Mouse (Mus musculus) liver, embryonic 12.5 days (tissue): ENCODE data around the gene Dip2c. TPM values are rescaled to one million over a fixed set of nuclear protein-coding genes. Genes with fewer than 3 reads are reported as not detected.

Experiments used
- ATAC-seq: fragments of 200-750 bp; cut with Nextera tagmentation; 2 replicates; pipeline ENCODE4 v1.8.0; 2017; ENCODE audit warnings: moderate number of reproducible peaks, mild to moderate bottlenecking, moderate library complexity
- H3K27ac ChIP-seq: fragments of 300-500 bp; sonication (generic); 2 replicates; pipeline ENCODE4 v1.5.1; 2016; ENCODE audit warnings: mild to moderate bottlenecking
- H3K27me3 ChIP-seq: fragments of 300-500 bp; sonication (generic); replicated peaks from 2 replicates; pipeline ENCODE4 v1.6.1; 2016; ENCODE audit warnings: mild to moderate bottlenecking, moderate library complexity
- H3K36me3 ChIP-seq: fragments of 300-500 bp; sonication (generic); 2 replicates; pipeline ENCODE4 v1.6.1; 2016; ENCODE audit warnings: mild to moderate bottlenecking, moderate library complexity
- H3K4me1 ChIP-seq: fragments of 300-500 bp; sonication (generic); 2 replicates; pipeline ENCODE4 v1.6.1; 2016
- H3K4me2 ChIP-seq: fragments of 300-500 bp; sonication (generic); 2 replicates; pipeline ENCODE4 v1.6.1; 2016; ENCODE audit warnings: mild to moderate bottlenecking, moderate library complexity
- H3K4me3 ChIP-seq: fragments of 300-500 bp; sonication (generic); 2 replicates; pipeline ENCODE4 v1.5.1; 2016; ENCODE audit warnings: mild to moderate bottlenecking, moderate library complexity
- H3K9ac ChIP-seq: fragments of 300-500 bp; sonication (generic); 2 replicates; pipeline ENCODE4 v1.6.1; 2016; ENCODE audit warnings: mild to moderate bottlenecking, moderate library complexity
- H3K9me3 ChIP-seq: fragments of 300-500 bp; sonication (generic); replicated peaks from 2 replicates; pipeline ENCODE4 v1.6.1; 2016; ENCODE audit warnings: mild to moderate bottlenecking, moderate library complexity
- WGBS: fragments of 180-500 bp; shearing (Covaris S2); methylation state at CpG from one replicate; pipeline ENCODE4 v1.1.7; 2016; ENCODE audit not compliant: insufficient replicate concordance; 5-methylcytosine and 5-hydroxymethylcytosine counted together
- polyA plus RNA-seq: library from polyadenylated mRNA; unstranded; fragments of >200 nt; fragmentation: Nextera tagmentation; extraction: Ambion mirVana; gene quantifications from 2 replicates; pipeline ENCODE4 v1.2.1, GENCODE M21; 2016

The Dip2c gene
- polyA plus RNA-seq, 1 experiment from 2014 or later = 1.2 TPM

DNA sequence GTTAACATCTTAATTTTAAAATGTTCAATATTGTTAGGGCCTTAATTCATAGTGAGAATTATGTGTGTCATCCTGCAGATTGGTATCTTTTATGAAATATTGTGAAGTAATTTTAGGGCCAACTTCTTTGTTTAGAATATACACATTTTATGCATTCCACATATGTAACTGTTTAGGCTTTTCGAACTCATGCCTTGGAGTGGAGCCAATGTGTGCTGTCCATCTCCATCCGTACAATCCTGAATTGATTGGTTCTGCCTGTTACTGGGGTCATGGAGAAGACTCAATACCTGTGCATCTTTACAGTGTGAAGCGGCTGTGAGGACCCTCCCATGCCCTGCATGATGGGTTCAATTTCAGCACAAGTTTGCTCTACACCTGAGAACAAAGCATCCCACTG is 416.5 kb downstream of the Dip2c start:
- Histone ChIP-seq H3K4me3 (no peak overlapping the region), H3K9me3 (no peaks in the 10 kb centered on the region), H3K9ac (no peak overlapping the region), H3K27me3 (no peaks in the 10 kb centered on the region), H3K4me1 (no peaks in the 10 kb centered on the region), H3K27ac (no peak overlapping the region), H3K36me3 (peaks cover 90% of the 10 kb centered on the region), H3K4me2 (no peak overlapping the region)
- 86% methylated on average over 3 of the region's 3 CpGs for WGBS
- no peak for ATAC-seq

DNA sequence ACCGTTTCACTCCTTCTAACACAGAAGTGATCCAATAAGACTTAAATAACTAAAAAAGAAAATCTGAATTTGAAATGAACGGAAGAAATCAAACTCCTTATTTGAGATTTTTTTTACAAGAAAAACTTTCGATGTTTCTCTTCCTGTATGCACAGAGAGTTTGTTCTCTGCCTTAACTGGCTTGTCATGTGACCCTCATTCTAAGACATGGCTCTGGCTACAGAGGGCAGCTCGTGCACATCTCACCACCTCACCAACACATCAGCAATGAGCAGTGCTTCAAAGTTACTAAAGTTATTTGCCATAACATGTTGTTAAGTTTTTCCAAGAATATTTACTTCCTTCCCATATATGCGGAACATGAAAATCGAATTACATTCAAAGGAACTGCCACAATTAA is 418.3 kb downstream of the Dip2c start:
- no peak for ATAC-seq
- H3K4me3 ChIP-seq = no peak overlapping the region
- H3K4me2 ChIP-seq = no peak overlapping the region
- WGBS = 83% methylated on average over 6 of the region's 6 CpGs
- no peak overlapping the region for H3K27ac ChIP-seq
- H3K9me3 ChIP-seq = no peaks in the 10 kb centered on the region
- H3K36me3 ChIP-seq = peaks cover 78% of the 10 kb centered on the region
- no peaks in the 10 kb centered on the region for H3K27me3 ChIP-seq
- H3K9ac ChIP-seq = no peak overlapping the region
- no peaks in the 10 kb centered on the region for H3K4me1 ChIP-seq

DNA sequence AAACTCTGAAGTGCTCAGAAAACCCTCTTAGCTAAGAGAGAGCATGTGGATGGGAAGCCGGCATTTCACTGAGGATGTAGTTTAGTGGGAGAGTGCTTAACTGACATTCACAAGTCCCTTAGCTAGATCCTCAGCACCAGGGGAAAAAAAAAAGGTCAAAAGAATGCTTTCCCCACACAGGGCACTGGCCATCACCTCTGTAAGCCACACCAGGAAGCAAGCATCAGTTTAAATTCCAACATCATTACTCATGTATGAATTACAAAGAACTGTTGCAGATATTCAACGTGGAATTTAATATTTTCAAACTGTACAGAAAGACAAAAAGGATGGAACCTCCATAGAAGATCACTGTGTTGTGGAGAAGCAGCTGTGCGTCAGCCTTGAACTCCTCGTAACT is 419.1 kb downstream of the Dip2c start:
- Histone ChIP-seq H3K9ac (no peak overlapping the region), H3K4me2 (no peak overlapping the region), H3K4me1 (no peaks in the 10 kb centered on the region), H3K4me3 (no peak overlapping the region), H3K27me3 (no peaks in the 10 kb centered on the region), H3K27ac (no peak overlapping the region), H3K9me3 (no peaks in the 10 kb centered on the region), H3K36me3 (peaks cover 71% of the 10 kb centered on the region)
- no peak for ATAC-seq
- WGBS = 86% methylated on average over 4 of the region's 4 CpGs

DNA sequence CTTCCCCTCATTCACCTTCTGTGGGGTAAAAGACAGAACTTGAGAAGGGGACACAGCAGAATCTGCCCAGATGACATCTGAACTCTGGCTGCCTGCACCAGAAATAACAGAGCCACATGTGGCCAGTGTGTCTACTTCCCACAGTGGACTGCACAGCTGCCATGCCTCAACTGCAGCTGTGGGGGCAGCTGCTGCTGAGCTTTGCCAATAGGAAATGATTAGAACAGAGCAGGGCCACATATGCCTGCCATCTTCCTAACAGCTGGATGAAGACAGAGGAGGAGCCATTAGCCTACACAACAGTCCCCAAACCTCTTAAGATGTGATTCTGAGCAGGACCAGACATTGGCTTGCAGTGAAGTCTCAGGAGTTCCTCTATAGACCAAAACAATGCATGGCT is 419.5 kb downstream of the Dip2c start:
- Histone ChIP-seq H3K4me1 (no peaks in the 10 kb centered on the region), H3K27me3 (no peaks in the 10 kb centered on the region), H3K9ac (no peak overlapping the region), H3K27ac (no peak overlapping the region), H3K4me3 (no peak overlapping the region), H3K9me3 (no peaks in the 10 kb centered on the region), H3K36me3 (peaks cover 67% of the 10 kb centered on the region), H3K4me2 (no peak overlapping the region)
- no peak for ATAC-seq

DNA sequence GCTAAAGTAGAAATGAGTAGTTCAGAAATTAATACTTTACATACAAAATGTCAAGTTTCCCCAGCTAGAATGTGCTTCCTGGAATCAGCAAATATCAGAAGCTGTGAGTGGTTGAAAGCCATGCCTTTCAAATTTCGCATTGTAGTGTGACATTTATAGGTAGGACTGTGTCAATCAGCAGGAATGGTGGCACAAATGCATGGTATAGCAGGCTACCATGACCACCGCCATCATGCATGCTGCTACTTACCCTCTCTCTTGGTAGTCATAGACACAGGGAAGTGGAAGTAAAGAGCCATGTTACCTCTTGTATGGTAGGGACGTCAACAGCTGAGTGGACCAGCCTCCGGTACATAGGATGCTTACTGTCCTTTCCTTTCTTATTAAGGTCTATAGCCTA is 421.0 kb downstream of the Dip2c start:
- 90% methylated on average over 4 of the region's 4 CpGs for WGBS
- H3K4me2 ChIP-seq = no peak overlapping the region
- no peaks in the 10 kb centered on the region for H3K27me3 ChIP-seq
- no peak overlapping the region for H3K27ac ChIP-seq
- peaks cover 53% of the 10 kb centered on the region for H3K36me3 ChIP-seq
- H3K4me1 ChIP-seq = 0 out of 2 replicates have a peak, but pooled peaks cover under 1% of the 10 kb centered on the region
- H3K9ac ChIP-seq = no peak overlapping the region
- ATAC-seq = no peak
- no peak overlapping the region for H3K4me3 ChIP-seq
- no peaks in the 10 kb centered on the region for H3K9me3 ChIP-seq

DNA sequence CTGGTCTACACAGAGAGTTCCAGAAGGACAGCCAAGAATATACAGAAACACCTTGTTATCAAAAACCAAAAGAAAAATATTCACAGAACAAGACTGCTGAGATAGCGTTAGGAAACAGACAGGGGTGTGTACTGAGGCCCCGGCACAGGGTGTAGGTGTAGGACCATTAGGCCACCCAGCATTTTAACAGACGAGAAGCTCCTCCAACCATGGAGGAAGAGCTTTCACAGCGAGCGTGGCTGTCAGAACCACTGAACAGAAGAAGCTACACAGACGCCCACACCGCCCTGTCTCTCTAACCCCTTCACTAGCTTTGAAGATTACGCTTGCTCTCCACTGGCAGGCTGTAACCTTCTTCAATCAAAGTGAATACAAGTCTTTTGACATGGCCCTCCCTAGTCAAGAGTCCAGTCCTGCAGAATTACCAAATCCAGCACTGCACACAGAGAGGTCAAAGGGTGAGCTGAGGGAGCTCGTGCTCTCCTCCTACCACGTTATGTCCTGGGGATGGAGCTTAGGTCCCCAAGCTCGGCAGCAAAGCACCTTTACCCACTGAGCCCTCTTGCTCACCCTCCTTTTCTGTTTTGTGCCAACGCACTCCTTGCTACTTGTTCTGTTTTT is 426.4 kb downstream of the Dip2c start:
- 71% methylated on average over 12 of the region's 12 CpGs for WGBS

DNA sequence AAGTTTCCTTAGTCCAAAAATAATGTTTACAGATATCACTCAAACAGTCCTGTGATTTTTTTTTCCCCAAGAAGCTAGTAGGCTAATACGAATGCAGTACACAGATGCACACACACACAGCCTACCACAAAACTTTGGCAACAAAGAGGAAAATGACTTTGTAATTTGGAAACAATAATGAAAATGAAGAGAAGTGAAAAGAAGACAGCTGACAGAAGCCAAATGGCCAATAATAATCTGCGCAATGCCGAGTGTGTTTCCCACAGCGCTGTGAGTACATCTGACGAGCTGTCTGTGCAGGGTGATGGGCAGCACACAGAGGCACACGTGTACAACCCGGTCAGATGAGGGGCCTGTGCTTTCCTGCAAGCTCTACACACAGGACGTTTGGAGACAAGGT is 430.4 kb downstream of the Dip2c start:
- no peaks in the 10 kb centered on the region for H3K27me3 ChIP-seq
- no peak for ATAC-seq
- 85% methylated on average over 8 of the region's 8 CpGs for WGBS
- no peak overlapping the region for H3K9ac ChIP-seq
- no peak overlapping the region for H3K27ac ChIP-seq
- peaks cover 24% of the 10 kb centered on the region for H3K36me3 ChIP-seq
- no peak overlapping the region for H3K4me2 ChIP-seq
- H3K9me3 ChIP-seq = no peaks in the 10 kb centered on the region
- H3K4me1 ChIP-seq = 0 out of 2 replicates have a peak, but pooled peaks cover 4% of the 10 kb centered on the region
- no peak overlapping the region for H3K4me3 ChIP-seq

More for the DNA sequence above, 426.4 kb downstream of the Dip2c start:
- H3K27ac ChIP-seq = no peak overlapping the region
- H3K4me1 ChIP-seq = 0 out of 2 replicates have a peak, but pooled peaks cover 4% of the 10 kb centered on the region
- H3K36me3 ChIP-seq = peaks cover 22% of the 10 kb centered on the region
- H3K9me3 ChIP-seq = no peaks in the 10 kb centered on the region
- no peak overlapping the region for H3K4me3 ChIP-seq
- no peak overlapping the region for H3K4me2 ChIP-seq
- H3K27me3 ChIP-seq = no peaks in the 10 kb centered on the region
- H3K9ac ChIP-seq = no peak overlapping the region
- ATAC-seq = peak; percentile 81

DNA sequence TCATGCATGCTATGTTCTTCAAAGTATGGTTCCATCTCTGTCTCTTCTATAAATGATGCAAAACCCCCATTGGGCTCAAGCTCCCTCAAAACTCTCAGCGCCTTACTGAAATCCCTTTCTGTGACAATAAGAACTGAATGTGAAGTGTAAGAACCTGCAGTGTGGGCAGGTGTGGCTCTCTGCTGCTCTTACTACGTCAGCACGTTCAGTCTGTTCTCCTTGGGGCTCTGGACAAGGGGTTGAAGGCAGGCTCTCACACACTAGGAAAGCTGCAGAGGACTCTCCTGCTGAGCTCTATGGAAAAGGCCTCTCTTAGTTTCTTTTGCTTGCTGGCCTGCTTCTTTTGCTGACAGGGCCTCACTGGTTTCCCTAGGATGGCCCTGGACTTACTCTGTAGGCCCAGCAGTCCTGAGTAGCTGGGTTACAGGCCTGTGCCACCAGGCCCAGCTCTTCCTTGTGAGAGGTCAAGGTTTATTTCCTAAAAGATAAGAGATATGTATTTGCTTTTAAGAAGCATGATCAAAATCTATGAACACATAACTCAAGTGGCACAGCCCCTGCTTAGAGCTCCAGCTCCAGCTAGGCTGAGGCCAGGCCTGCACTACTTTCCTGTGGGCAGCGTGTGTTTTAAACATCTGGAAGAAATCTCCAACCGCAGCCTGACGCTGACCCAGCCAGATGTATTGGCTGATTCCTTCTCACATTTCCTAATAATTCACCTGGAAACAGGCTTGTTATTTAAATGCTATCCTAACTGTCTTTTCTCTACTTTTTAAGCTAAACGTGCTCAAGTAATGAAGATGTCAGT is 432.3 kb downstream of the Dip2c start:
- Histone ChIP-seq H3K9me3 (no peaks in the 10 kb centered on the region), H3K36me3 (peaks cover 26% of the 10 kb centered on the region), H3K4me3 (no peak overlapping the region), H3K27ac (no peak overlapping the region), H3K9ac (no peak overlapping the region), H3K4me2 (no peak overlapping the region), H3K27me3 (no peaks in the 10 kb centered on the region), H3K4me1 (peaks cover 12% of the 10 kb centered on the region)
- no peak for ATAC-seq
- 82% methylated on average over 7 of the region's 7 CpGs for WGBS

DNA sequence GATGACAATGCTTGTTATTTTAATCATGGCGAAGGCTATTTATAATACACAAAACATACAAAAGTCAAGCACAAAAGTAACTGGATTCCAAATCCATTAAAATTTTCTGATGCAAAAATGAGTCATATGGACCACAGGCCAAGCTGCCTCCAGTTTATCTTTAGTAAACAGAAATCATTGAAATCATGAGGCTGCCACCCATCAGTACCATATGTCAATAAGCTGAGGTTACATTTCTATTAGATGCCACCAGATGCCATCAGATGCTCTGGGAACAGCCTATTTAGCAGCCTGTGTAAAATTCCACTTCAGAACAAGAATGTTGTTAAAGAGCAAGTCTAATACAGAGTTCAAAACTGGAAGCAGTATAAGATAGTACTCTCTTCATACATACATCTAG is 436.1 kb downstream of the Dip2c start:
- peaks cover 14% of the 10 kb centered on the region for H3K36me3 ChIP-seq
- no peaks in the 10 kb centered on the region for H3K9me3 ChIP-seq
- 90% methylated on average over 1 of the region's 1 CpGs for WGBS
- H3K4me3 ChIP-seq = no peak overlapping the region
- no peaks in the 10 kb centered on the region for H3K27me3 ChIP-seq
- peaks cover 16% of the 10 kb centered on the region for H3K4me1 ChIP-seq
- ATAC-seq = no peak
- no peak overlapping the region for H3K27ac ChIP-seq
- no peak overlapping the region for H3K4me2 ChIP-seq
- H3K9ac ChIP-seq = no peak overlapping the region

DNA sequence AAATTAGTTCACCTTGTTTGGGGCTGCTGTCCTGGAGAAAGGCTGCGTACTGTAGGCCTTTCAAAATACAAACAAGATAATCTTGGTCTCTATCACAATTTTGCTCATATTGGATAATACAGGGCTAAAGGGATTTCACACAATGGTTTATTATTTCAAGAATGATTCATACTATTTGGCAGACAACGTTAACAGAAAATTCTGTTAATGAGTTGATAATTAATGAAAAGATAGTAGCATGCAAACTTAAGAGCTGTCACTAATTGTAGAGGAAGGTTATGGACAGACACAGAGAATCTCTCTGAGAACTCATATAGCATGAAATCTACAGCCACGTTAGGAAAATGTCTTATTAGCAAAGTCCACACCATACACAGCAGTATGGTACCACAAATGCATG is 436.6 kb downstream of the Dip2c start:
- H3K36me3 ChIP-seq = peaks cover 12% of the 10 kb centered on the region
- H3K27me3 ChIP-seq = no peaks in the 10 kb centered on the region
- H3K4me1 ChIP-seq = peaks cover 16% of the 10 kb centered on the region
- H3K4me3 ChIP-seq = no peak overlapping the region
- WGBS = 77% methylated on average over 3 of the region's 3 CpGs
- ATAC-seq = no peak
- no peak overlapping the region for H3K27ac ChIP-seq
- no peak overlapping the region for H3K9ac ChIP-seq
- H3K9me3 ChIP-seq = no peaks in the 10 kb centered on the region
- no peak overlapping the region for H3K4me2 ChIP-seq

DNA sequence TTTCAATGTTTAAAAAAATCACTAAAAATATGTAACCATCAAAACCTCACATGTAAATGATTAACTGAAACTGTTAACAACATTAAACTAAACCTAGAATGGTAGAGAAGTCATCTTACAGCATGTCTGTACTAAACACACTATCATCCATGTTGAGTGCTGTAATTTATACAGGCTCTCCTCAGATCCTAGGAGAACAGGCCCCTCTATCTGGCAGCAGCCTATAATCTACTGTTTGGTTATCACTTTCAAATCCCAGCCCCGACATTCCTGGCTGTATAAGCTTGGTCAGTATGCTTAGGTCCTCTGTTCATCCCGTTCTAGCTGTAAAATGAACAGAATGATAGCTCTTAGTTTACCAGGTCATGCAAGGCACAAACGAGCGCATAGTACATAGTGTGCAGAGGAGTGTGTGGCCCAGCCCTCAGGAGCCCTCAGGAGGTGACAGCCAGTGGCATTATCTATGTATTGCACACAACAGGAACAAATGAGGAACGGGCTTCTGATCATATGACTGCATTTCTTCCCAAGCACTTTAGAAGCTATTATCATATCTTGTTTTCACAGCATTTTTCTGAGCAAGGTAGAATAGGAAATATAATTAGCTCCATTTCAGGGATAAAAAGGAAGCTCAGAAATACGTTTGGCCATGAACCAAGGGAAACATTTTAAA is 437.3 kb downstream of the Dip2c start:
- Histone ChIP-seq H3K4me3 (no peak overlapping the region), H3K4me2 (peak overlapping the region; percentile 46), H3K27ac (peak overlapping the region; percentile 67; the same call in 1 of the 2 replicates), H3K9me3 (no peaks in the 10 kb centered on the region), H3K36me3 (peaks cover 10% of the 10 kb centered on the region), H3K4me1 (peaks cover 16% of the 10 kb centered on the region), H3K9ac (no peak overlapping the region), H3K27me3 (no peaks in the 10 kb centered on the region)
- peak; percentile 98 for ATAC-seq
- 28% methylated on average over 6 of the region's 6 CpGs for WGBS

DNA sequence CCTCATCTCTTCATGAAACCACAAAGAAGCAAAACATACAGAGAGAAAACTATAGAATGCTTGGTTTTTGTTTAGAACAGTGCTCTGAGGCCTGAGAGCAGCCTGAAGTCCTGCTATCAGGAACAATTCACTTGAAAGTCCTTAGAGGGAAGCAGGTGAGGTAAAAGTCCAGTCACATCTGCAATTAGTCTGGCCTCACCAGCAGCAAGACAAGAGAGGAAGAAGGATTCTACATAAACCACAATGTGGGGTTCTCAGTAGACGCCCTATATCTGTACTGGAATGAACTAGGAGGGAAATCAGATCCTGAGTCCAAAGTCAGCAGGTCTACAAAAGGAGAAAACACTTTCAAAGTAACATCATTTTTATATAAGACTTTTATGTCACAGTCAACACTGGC is 438.9 kb downstream of the Dip2c start:
- Histone ChIP-seq H3K4me1 (peaks cover 16% of the 10 kb centered on the region), H3K36me3 (peaks cover 12% of the 10 kb centered on the region; the same call in 1 of the 2 replicates), H3K4me3 (no peak overlapping the region), H3K4me2 (no peak overlapping the region), H3K9me3 (no peaks in the 10 kb centered on the region), H3K9ac (no peak overlapping the region), H3K27ac (no peak overlapping the region), H3K27me3 (no peaks in the 10 kb centered on the region)
- ATAC-seq = no peak
- 75% methylated on average over 1 of the region's 1 CpGs for WGBS
